Mouse (Mus musculus): Measurements from ENCODE around the gene Timm29. TPM values are rescaled to one million over a fixed set of nuclear protein-coding genes. Genes with fewer than 3 reads are reported as not detected.

Timm29 gene
- 54.5 and 55.9 TPM in 2 replicates for polyA plus RNA-seq (2016; fragmentation: Nextera tagmentation; extraction: Ambion mirVana)

DNA sequence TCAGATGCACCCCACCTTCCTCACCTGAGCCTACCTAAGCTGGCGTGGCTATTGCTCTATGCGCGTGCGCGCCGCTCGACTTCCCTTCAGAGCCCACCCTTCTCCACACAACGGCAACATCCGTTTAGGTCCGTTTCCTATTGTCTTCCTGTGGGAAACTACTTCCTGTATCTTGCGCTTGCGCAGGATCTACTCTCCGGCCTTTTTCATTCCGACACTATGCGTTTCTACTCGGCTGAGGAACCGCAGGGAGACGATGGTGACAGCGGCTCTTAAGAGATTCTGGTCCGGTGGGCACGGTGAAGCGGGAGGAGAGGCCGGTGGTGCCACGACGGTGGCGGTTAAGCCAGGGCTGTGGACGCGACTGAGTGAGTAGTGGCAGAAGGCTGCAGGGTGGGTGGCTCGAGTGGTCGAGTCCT lies at the start of gene Timm29, which contains the start of gene Yipf2:
Timm29 (plus strand) TSS at position 20 of the 419 bp plus-strand sequence.
Yipf2 (minus strand) TSS at position 126 of the 419 bp plus-strand sequence.
- H3K4me2 ChIP-seq, result peak within 1 kb of the TSS; percentile 98
- no peaks in the 10 kb centered on the region for H3K27me3 ChIP-seq
- H3K36me3 ChIP-seq (replicated peaks), result peaks cover 39% of the 10 kb centered on the region
- 0% methylated on average over 30 of the region's 30 CpGs for WGBS
- peak within 1 kb of the TSS; percentile 91 for H3K27ac ChIP-seq
- no peaks in the 10 kb centered on the region for H3K9me3 ChIP-seq
- ATAC-seq (ENCODE audit: low FRiP score), result peak; percentile 90
- H3K4me3 ChIP-seq (replicated peaks), result peak within 1 kb of the TSS; percentile 100
- peaks cover 38% of the 10 kb centered on the region for H3K4me1 ChIP-seq
- H3K9ac ChIP-seq, result peak within 1 kb of the TSS; percentile 93

DNA sequence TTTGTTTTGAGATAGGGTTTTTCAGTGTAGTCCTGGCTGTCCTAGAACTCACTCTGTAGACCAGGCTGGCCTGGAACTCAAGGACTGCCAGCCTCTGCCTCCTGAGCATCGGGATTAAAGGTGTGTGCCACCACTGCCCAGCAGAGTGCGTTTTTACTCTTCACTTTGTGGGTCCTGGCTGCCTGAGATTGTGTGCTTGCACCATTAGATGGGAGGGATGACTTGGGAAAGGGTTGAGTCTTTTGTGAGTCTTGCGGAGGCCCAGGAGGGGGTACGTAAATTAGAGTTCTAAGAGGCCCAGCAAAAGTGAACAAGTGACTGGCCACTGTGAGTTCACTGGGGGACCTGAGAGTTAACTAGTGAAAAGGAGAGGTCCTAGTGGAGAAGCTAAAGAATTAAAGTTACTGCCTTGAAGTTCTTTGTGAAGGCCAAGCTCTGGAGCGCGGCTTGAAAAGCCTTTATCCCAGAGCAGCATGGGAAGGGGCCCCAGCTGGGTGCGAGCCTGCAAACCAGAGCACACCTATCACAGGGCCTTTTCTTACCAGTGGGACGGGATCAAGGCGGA lies 47.1 kb upstream of the Timm29 start:
- WGBS, result 2% methylated on average over 9 of the region's 9 CpGs
- H3K9me3 ChIP-seq, result no peaks in the 10 kb centered on the region

DNA sequence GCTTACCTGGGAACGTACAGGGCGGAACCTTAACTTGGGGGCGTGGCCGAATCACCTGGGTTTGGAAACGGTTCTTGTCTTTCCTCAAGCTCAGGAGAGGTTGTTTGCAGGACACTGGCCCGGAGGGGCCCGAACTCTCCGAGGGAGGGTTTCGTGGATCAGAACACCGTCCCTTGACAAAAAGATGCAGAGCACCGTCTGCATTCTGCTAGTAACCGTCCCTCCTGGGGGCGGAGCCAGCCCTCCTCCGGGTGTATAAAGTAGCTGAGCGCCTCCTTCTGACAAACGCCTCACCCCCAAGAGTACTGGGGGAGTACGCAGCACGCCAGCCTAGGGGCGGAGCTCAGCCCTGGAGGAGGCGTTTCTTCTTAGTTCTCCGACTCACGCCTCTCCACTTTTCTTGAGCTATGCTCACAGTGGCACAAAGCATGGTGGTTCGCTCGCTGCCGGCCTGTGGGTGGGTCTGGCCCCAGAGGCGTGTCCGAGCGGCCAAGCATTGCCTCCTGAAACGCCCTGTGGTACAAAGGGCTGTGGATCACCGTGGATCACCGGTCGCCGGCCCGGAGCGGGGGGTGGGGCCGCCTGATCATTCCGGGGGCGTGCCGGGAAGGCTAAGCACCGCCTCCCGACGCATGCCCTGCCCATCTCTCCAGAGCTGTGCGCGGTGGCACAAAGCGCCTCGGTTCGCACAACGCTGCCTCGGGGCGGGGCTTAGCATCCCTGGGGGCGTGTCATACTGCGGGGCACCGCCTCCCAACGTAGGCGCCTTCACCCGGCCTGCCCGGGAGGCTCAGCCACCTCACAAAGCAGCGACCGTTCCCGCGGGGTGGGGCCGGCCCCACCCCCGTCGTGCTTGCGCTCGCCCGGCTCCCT lies 46.4 kb upstream of the Timm29 start:
- H3K4me3 ChIP-seq (replicated peaks), result peak overlapping the region; percentile 79
- ATAC-seq (ENCODE audit: low FRiP score), result peak; percentile 96
- peak overlapping the region; percentile 99 for H3K27ac ChIP-seq
- H3K36me3 ChIP-seq (replicated peaks), result peaks cover 14% of the 10 kb centered on the region
- H3K4me1 ChIP-seq, result peaks cover 29% of the 10 kb centered on the region
- under 1% methylated on average over 60 of the region's 67 CpGs for WGBS
- H3K27me3 ChIP-seq, result no peaks in the 10 kb centered on the region
- H3K4me2 ChIP-seq, result peak overlapping the region; percentile 68
- no peaks in the 10 kb centered on the region for H3K9me3 ChIP-seq
- peak overlapping the region; percentile 61 for H3K9ac ChIP-seq

More for the DNA sequence above, 47.1 kb upstream of the Timm29 start:
- Histone ChIP-seq H3K27me3 (no peaks in the 10 kb centered on the region), H3K4me3 (replicated peaks) (peak overlapping the region; percentile 79), H3K36me3 (replicated peaks) (0 out of 2 replicates have a peak, but pooled peaks cover 7% of the 10 kb centered on the region), H3K4me1 (peaks cover 29% of the 10 kb centered on the region), H3K9ac (peak overlapping the region; percentile 61), H3K4me2 (peak overlapping the region; percentile 68), H3K27ac (peak overlapping the region; percentile 99)
- peak; percentile 52 for ATAC-seq (ENCODE audit: low FRiP score)

DNA sequence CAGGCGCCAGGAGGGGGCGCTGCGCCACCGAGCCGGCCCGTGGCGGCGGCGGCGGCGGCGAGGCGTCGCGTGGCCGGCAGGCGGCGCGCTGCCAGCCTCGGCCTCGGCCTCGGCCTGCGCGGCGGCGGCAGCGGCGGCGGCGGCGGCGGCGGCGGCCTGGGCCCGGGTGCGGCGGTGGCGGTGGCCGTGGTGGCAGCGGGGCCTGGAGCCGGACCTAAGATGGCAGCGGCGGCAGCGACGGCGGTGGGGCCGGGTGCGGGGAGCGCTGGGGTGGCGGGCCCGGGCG lies 45.8 kb upstream of the Timm29 start, which contains the start of gene Carm1:
Carm1 (plus strand) TSS at position 106 of the 286 bp plus-strand sequence.
- Histone ChIP-seq H3K27ac (peak within 1 kb of the TSS; percentile 99), H3K9me3 (no peaks in the 10 kb centered on the region), H3K9ac (peak within 1 kb of the TSS; percentile 95), H3K4me1 (peaks cover 29% of the 10 kb centered on the region), H3K27me3 (no peaks in the 10 kb centered on the region), H3K36me3 (replicated peaks) (peaks cover 17% of the 10 kb centered on the region), H3K4me2 (peak within 1 kb of the TSS; percentile 69), H3K4me3 (replicated peaks) (peak within 1 kb of the TSS; percentile 79)
- no peak; the same call in 1 of the 2 replicates for ATAC-seq (ENCODE audit: low FRiP score)
- 0% methylated on average over 11 of the region's 52 CpGs for WGBS

DNA sequence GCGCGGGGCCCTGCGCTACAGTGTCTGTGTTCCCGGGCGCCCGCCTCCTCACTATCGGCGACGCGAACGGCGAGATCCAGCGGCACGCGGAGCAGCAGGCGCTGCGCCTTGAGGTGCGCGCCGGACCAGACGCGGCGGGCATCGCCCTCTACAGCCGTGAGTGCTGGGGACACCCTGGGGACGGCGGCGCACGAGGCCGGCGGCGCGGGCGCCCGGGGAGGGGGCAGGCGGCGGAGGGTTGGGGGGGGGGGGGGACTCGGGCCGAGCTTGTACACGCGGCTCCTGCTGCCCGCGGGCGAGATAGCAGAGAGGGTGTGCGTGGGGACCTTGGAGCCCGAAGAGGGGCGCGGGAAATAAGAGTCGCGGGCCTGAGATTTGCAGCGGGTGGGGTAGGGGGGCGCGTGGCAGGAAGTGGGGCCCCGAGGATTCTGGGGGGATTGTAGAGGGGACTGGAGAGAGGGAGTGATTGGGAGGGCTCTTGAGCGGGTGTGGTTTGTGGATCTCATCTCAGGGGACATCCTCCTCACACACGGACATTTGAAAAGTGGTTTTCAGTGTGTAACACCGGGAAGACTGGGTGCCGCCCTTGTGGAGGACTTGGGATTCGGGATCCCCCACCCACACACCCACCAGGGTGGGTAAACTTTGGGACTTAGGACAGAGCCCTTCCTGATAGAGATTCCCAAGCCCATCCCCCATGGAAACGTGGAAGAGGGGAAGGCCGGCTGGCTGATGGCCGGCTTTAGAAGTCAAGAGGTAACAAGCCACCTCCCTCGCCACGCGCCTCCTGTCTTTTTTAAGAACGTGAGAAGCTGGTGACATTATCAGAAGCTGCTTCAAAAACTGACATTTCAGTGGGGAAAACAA lies 45.2 kb upstream of the Timm29 start:
- Histone ChIP-seq H3K36me3 (replicated peaks) (peaks cover 17% of the 10 kb centered on the region), H3K27me3 (no peaks in the 10 kb centered on the region), H3K9me3 (no peaks in the 10 kb centered on the region), H3K4me2 (peak overlapping the region; percentile 69), H3K27ac (peak overlapping the region; percentile 99), H3K4me3 (replicated peaks) (peak overlapping the region; percentile 79), H3K9ac (peak overlapping the region; percentile 95), H3K4me1 (peaks cover 29% of the 10 kb centered on the region)
- 1% methylated on average over 44 of the region's 66 CpGs for whole genome bisulfite sequencing
- peak; percentile 43 for ATAC-seq (ENCODE audit: low FRiP score)

DNA sequence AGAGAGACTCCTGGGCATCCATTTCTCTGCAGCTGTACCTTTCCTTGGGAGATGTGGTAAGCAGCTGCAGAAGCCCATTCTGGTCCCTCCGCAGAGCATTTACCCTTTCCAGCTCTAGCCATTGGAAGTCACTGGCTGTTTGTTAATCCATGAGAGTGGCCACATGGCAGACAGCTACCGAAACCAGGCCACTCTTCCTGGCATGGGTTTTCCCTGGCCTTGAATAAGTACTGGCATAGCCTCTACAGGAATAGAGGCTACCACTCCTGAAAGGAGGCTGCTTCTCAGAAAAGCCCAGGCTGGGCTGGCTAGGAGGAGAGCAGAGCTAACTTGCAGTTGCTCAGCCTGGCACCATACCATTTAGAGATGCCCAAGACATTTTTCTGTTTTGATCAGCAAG lies 41.5 kb upstream of the Timm29 start:
- H3K36me3 ChIP-seq (replicated peaks), result peaks cover 23% of the 10 kb centered on the region
- 94% methylated on average over 2 of the region's 2 CpGs for WGBS
- ATAC-seq (ENCODE audit: low FRiP score), result no peak

DNA sequence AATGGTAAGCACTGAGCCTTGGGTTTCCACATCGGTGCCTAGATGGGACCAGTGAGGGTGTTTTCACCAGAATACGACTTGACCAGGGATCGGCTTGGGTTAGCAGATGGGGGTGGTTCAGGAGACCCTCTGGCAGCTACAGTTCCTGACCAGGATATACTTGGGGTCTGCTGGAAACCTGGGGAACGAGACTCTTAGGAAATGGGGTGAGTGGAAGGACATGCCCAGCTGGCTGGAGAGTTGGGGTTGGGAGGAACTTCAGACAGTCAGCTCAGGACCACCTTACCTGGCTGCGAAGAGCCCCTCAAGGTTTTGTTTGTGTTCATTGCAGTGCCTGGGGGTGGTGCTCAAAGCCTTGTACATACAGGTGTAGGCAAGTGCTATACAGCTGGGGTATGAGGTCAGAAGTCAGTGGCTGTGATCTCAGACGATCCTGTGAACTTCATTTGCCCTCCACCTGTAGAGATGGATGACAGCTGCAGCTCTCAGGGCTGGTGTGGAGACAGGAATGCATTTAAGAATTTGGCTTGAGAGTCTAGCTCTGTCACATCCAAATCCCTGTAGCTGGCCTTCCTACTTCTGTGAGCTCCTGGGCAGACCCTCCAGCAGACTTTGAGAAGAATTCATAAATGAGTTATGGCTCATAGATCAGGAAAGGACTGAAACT lies 38.8 kb upstream of the Timm29 start:
- Histone ChIP-seq H3K36me3 (replicated peaks) (peaks cover 38% of the 10 kb centered on the region), H3K4me2 (no peak overlapping the region), H3K27me3 (no peaks in the 10 kb centered on the region), H3K4me3 (replicated peaks) (no peak overlapping the region), H3K9me3 (no peaks in the 10 kb centered on the region), H3K27ac (no peak overlapping the region), H3K4me1 (peaks cover 13% of the 10 kb centered on the region), H3K9ac (no peak overlapping the region)
- ATAC-seq (ENCODE audit: low FRiP score), result no peak
- 91% methylated on average over 6 of the region's 6 CpGs for WGBS

More for the DNA sequence above, 41.5 kb upstream of the Timm29 start:
- H3K4me2 ChIP-seq, result no peak overlapping the region
- peaks cover 15% of the 10 kb centered on the region for H3K4me1 ChIP-seq
- no peak overlapping the region for H3K27ac ChIP-seq
- no peaks in the 10 kb centered on the region for H3K27me3 ChIP-seq
- no peak overlapping the region for H3K9ac ChIP-seq
- no peaks in the 10 kb centered on the region for H3K9me3 ChIP-seq
- no peak overlapping the region for H3K4me3 ChIP-seq (replicated peaks)

DNA sequence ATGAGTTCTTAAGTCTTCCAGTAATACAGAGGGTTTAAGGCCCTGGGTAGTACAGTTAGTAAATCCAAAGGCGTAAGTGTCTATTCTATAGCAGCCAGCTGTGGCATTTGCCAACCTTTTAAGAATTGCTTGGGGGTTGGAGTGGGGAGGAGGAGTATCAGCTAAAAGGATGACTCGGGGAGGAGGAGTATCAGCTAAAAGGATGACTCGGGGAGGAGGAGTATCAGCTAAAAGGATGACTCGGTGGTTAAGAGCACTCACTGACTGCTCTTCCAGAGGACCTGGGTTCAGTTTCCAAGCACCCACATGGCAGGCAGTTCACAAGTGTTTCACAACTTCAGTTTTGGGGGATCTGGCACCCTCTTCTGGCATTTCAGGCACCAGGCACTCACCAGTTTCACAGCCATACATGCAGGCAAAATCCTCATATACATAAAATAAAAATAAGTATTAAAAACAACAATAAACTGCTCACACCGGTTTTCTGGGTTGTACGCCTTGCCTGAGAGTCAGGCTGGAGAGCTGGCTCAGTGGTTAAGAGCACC lies 37.3 kb upstream of the Timm29 start:
- Histone ChIP-seq H3K9me3 (no peaks in the 10 kb centered on the region), H3K36me3 (replicated peaks) (peaks cover 37% of the 10 kb centered on the region)

DNA sequence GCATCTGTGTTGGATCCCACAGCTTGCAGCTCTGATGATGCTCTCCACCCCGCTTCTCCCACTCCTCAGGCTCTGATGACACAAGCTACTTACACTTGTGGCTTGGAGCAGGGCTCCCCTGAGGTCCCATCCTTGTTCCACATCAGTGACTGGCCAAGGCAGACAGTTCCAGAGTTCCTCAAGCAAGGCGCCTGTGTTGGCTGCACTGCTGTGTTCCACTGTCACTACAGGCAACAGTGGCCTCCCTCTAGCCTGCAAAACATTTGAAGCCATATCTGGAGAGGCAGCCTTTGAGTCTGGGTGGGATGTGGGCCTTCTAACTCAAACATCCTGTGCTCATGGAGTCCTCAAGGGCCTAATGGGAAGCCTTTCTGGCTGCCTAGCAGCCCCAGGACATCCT lies 35.5 kb upstream of the Timm29 start:
- H3K36me3 ChIP-seq (replicated peaks), result peaks cover 34% of the 10 kb centered on the region
- no peaks in the 10 kb centered on the region for H3K27me3 ChIP-seq
- H3K9ac ChIP-seq, result no peak overlapping the region
- ATAC-seq (ENCODE audit: low FRiP score), result no peak
- peaks cover 7% of the 10 kb centered on the region for H3K4me1 ChIP-seq
- H3K27ac ChIP-seq, result no peak overlapping the region
- no peaks in the 10 kb centered on the region for H3K9me3 ChIP-seq
- no peak overlapping the region for H3K4me2 ChIP-seq
- no peak overlapping the region for H3K4me3 ChIP-seq (replicated peaks)
- 92% methylated on average over 2 of the region's 2 CpGs for WGBS

More for the DNA sequence above, 37.3 kb upstream of the Timm29 start:
- H3K4me1 ChIP-seq, result peaks cover 7% of the 10 kb centered on the region
- no peak overlapping the region for H3K9ac ChIP-seq
- WGBS, result 86% methylated on average over 6 of the region's 6 CpGs
- no peak overlapping the region for H3K27ac ChIP-seq
- no peak overlapping the region for H3K4me3 ChIP-seq (replicated peaks)
- no peak overlapping the region for H3K4me2 ChIP-seq
- ATAC-seq (ENCODE audit: low FRiP score), result no peak
- H3K27me3 ChIP-seq, result no peaks in the 10 kb centered on the region

DNA sequence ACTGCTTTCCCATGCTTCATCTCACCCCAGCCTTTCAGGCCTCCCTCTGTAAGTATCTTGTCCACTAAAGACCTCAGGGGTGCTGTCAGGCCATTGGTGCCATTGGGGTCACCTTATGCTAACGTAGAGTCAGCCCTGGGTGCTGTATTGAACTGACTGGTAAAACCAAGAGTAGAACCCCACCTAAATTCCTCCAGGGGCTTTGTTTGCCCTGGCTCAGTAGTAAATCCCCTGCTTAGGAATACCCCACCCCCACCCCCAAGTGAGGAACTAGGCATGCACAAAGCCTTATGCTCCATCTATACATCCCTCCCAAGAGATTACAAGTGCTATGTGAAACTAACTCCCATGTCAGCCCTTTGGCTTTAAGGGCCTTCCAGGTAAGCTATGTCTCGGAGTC lies 35.0 kb upstream of the Timm29 start:
- ATAC-seq (ENCODE audit: low FRiP score), result no peak
- H3K9me3 ChIP-seq, result no peaks in the 10 kb centered on the region
- H3K4me1 ChIP-seq, result peaks cover 7% of the 10 kb centered on the region
- no peak overlapping the region for H3K4me3 ChIP-seq (replicated peaks)
- H3K9ac ChIP-seq, result no peak overlapping the region
- peaks cover 34% of the 10 kb centered on the region for H3K36me3 ChIP-seq (replicated peaks)
- no peak overlapping the region for H3K27ac ChIP-seq
- no peak overlapping the region for H3K4me2 ChIP-seq
- WGBS, result 91% methylated on average over 2 of the region's 2 CpGs
- no peaks in the 10 kb centered on the region for H3K27me3 ChIP-seq

DNA sequence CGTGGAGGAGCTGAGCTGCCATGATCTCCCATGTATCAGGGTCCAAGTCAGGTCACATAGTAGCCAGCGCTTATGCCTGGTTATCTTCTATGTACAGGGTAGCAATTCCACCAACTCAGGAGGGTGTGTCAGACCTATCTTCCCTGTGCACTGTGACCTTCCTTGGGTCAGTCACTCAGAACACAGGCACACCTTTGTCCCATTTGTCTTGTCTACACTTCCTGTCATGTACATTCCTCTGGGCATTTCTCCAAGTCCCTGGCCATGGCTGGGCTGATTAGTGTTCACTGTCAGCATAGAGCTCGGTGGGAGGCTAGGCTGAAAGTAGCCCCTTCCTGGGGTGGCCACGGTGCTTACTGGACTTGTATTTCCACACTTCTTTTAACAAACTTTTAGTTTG lies 34.2 kb upstream of the Timm29 start:
- no peak for ATAC-seq (ENCODE audit: low FRiP score)
- H3K27me3 ChIP-seq, result no peaks in the 10 kb centered on the region
- WGBS, result 90% methylated on average over 4 of the region's 4 CpGs
- H3K27ac ChIP-seq, result no peak overlapping the region
- peaks cover 7% of the 10 kb centered on the region for H3K4me1 ChIP-seq
- H3K9me3 ChIP-seq, result no peaks in the 10 kb centered on the region
- no peak overlapping the region for H3K4me3 ChIP-seq (replicated peaks)
- no peak overlapping the region for H3K9ac ChIP-seq
- no peak overlapping the region for H3K4me2 ChIP-seq
- peaks cover 34% of the 10 kb centered on the region for H3K36me3 ChIP-seq (replicated peaks)
